Mouse (Mus musculus) testis, adult 2 months (tissue): ENCODE measurements at regions not wholly inside any gene's neighbourhood (a gene's known extent, or its start where the extent isn't known, plus 50 kb on each side); places are given as distances from the start of the nearest gene placed in this dataset.

ENCODE experiments used
- CTCF ChIP-seq: fragments of 200-500 bp; IDR thresholded peaks from 2 replicates; pipeline ENCODE4 v1.5.1; 2012; ENCODE audit warnings: low read depth, mild to moderate bottlenecking, inconsistent platforms, low read length, moderate library complexity; ENCODE audit not compliant: control insufficient read depth, insufficient read depth, insufficient replicate concordance
- POLR2A ChIP-seq: fragments of 200-500 bp; IDR thresholded peaks from 2 replicates; pipeline ENCODE4 v1.6.1; 2012; ENCODE audit warnings: low read depth, mild to moderate bottlenecking, inconsistent platforms, low read length, moderate library complexity; ENCODE audit not compliant: control insufficient read depth

- TF ChIP-seq CTCF (no peak), POLR2A (no peak)
Measured at GRCm38 (mm10) chr17:83074893-83075292, 140.2 kb upstream of the Pkdcc start.
